Mouse (Mus musculus): ENCODE measurements around the gene Pou2f3. TPM values are rescaled to one million over a fixed set of nuclear protein-coding genes. Genes with fewer than 3 reads are reported as not detected.

The Pou2f3 gene
- polyA plus RNA-seq, 1 experiment from 2014 or later: not detected

GRCm38 (mm10) chr9:43229398-43229895 lies 19.3 kb upstream of the Pou2f3 start:
- H3K4me3 ChIP-seq: no peak overlapping the region
- H3K4me1 ChIP-seq: peaks cover 74% of the 10 kb centered on the region
- no peaks in the 10 kb centered on the region for H3K9me3 ChIP-seq
- H3K27me3 ChIP-seq (ENCODE audit: poor library complexity, severe bottlenecking): no peaks in the 10 kb centered on the region
- 0 out of 2 replicates have a peak overlapping the region, but pooled peaks have one; percentile 2 for H3K27ac ChIP-seq
- 91% methylated on average over 10 of the region's 10 CpGs for WGBS
- peaks cover 78% of the 10 kb centered on the region for H3K36me3 ChIP-seq (replicated peaks)
- DNase-seq (ENCODE audit: extremely low spot score, low spot score): no peak

GRCm38 (mm10) chr9:43228745-43229144 lies 18.6 kb upstream of the Pou2f3 start:
- no peaks in the 10 kb centered on the region for H3K9me3 ChIP-seq

GRCm38 (mm10) chr9:43227626-43228025 lies 17.5 kb upstream of the Pou2f3 start:
- WGBS: 94% methylated on average over 8 of the region's 8 CpGs
- peaks cover 78% of the 10 kb centered on the region for H3K36me3 ChIP-seq (replicated peaks)
- H3K4me1 ChIP-seq: peaks cover 59% of the 10 kb centered on the region
- no peak overlapping the region for H3K4me3 ChIP-seq
- DNase-seq (ENCODE audit: extremely low spot score, low spot score): no peak
- H3K27ac ChIP-seq: no peak overlapping the region
- H3K27me3 ChIP-seq (ENCODE audit: poor library complexity, severe bottlenecking): no peaks in the 10 kb centered on the region
- H3K9me3 ChIP-seq: no peaks in the 10 kb centered on the region

More at GRCm38 (mm10) chr9:43228745-43229144, 18.6 kb upstream of the Pou2f3 start:
- Histone ChIP-seq H3K27me3 (ENCODE audit: poor library complexity, severe bottlenecking) (no peaks in the 10 kb centered on the region), H3K36me3 (replicated peaks) (peaks cover 78% of the 10 kb centered on the region), H3K4me1 (peaks cover 69% of the 10 kb centered on the region), H3K4me3 (no peak overlapping the region), H3K27ac (no peak overlapping the region)
- no peak for DNase-seq (ENCODE audit: extremely low spot score, low spot score)
- WGBS: 87% methylated on average over 2 of the region's 2 CpGs

GRCm38 (mm10) chr9:43226573-43227160 lies 16.5 kb upstream of the Pou2f3 start:
- Histone ChIP-seq H3K27me3 (ENCODE audit: poor library complexity, severe bottlenecking) (no peaks in the 10 kb centered on the region), H3K27ac (0 out of 2 replicates have a peak overlapping the region, but pooled peaks have one; percentile 71), H3K4me3 (no peak overlapping the region), H3K4me1 (peaks cover 59% of the 10 kb centered on the region), H3K36me3 (replicated peaks) (peaks cover 81% of the 10 kb centered on the region), H3K9me3 (no peaks in the 10 kb centered on the region)
- 86% methylated on average over 9 of the region's 9 CpGs for WGBS
- no peak for DNase-seq (ENCODE audit: extremely low spot score, low spot score)

GRCm38 (mm10) chr9:43225481-43225880 lies 15.3 kb upstream of the Pou2f3 start:
- H3K27ac ChIP-seq: peak overlapping the region; percentile 71
- H3K36me3 ChIP-seq (replicated peaks): peaks cover 78% of the 10 kb centered on the region
- H3K27me3 ChIP-seq (ENCODE audit: poor library complexity, severe bottlenecking): no peaks in the 10 kb centered on the region
- H3K4me3 ChIP-seq: no peak overlapping the region
- no peaks in the 10 kb centered on the region for H3K9me3 ChIP-seq
- no peak for DNase-seq (ENCODE audit: extremely low spot score, low spot score)
- WGBS: 45% methylated on average over 2 of the region's 2 CpGs
- peaks cover 49% of the 10 kb centered on the region for H3K4me1 ChIP-seq

- Histone ChIP-seq H3K27ac (peak overlapping the region; percentile 71), H3K4me3 (no peak overlapping the region), H3K4me1 (peaks cover 43% of the 10 kb centered on the region), H3K9me3 (no peaks in the 10 kb centered on the region), H3K36me3 (replicated peaks) (peaks cover 73% of the 10 kb centered on the region), H3K27me3 (ENCODE audit: poor library complexity, severe bottlenecking) (no peaks in the 10 kb centered on the region)
- DNase-seq (ENCODE audit: extremely low spot score, low spot score): no peak
- 61% methylated on average over 11 of the region's 11 CpGs for WGBS
These were observed 14.7 kb upstream of the Pou2f3 start for GRCm38 (mm10) chr9:43224771-43225355.

GRCm38 (mm10) chr9:43222429-43222715 lies 12.2 kb upstream of the Pou2f3 start:
- H3K27ac ChIP-seq: peak overlapping the region; percentile 79
- WGBS: 36% methylated on average over 8 of the region's 8 CpGs
- no peaks in the 10 kb centered on the region for H3K27me3 ChIP-seq (ENCODE audit: poor library complexity, severe bottlenecking)
- peak; percentile 49 for DNase-seq (ENCODE audit: extremely low spot score, low spot score)
- H3K36me3 ChIP-seq (replicated peaks): peaks cover 61% of the 10 kb centered on the region
- H3K4me1 ChIP-seq: peaks cover 40% of the 10 kb centered on the region
- H3K9me3 ChIP-seq: no peaks in the 10 kb centered on the region
- no peak overlapping the region for H3K4me3 ChIP-seq

- H3K27me3 ChIP-seq (ENCODE audit: poor library complexity, severe bottlenecking): no peaks in the 10 kb centered on the region
- 30% methylated on average over 18 of the region's 18 CpGs for WGBS
- H3K4me1 ChIP-seq: peaks cover 38% of the 10 kb centered on the region
- H3K9me3 ChIP-seq: no peaks in the 10 kb centered on the region
- no peak overlapping the region for H3K4me3 ChIP-seq
- DNase-seq (ENCODE audit: extremely low spot score, low spot score): peak; percentile 90
- H3K27ac ChIP-seq: peak overlapping the region; percentile 79
- peaks cover 57% of the 10 kb centered on the region for H3K36me3 ChIP-seq (replicated peaks)
These were observed 11.7 kb upstream of the Pou2f3 start for GRCm38 (mm10) chr9:43221643-43222428.

GRCm38 (mm10) chr9:43210771-43211450 lies 742 bp upstream of the Pou2f3 start:
- Histone ChIP-seq H3K9me3 (no peaks in the 10 kb centered on the region), H3K27me3 (ENCODE audit: poor library complexity, severe bottlenecking) (peaks cover 53% of the 10 kb centered on the region), H3K27ac (peak overlapping the region; percentile 56; the same call in 1 of the 2 replicates), H3K4me1 (peaks cover 22% of the 10 kb centered on the region), H3K36me3 (replicated peaks) (no peaks in the 10 kb centered on the region), H3K4me3 (no peak overlapping the region)
- peak; percentile 58 for DNase-seq (ENCODE audit: extremely low spot score, low spot score)
- WGBS: 27% methylated on average over 11 of the region's 11 CpGs

- Histone ChIP-seq H3K27ac (peak overlapping the region; percentile 48; the same call in 1 of the 2 replicates), H3K27me3 (ENCODE audit: poor library complexity, severe bottlenecking) (peaks cover 91% of the 10 kb centered on the region), H3K36me3 (replicated peaks) (no peaks in the 10 kb centered on the region), H3K4me1 (peaks cover 30% of the 10 kb centered on the region), H3K4me3 (peak overlapping the region; percentile 51), H3K9me3 (no peaks in the 10 kb centered on the region)
- 2% methylated on average over 15 of the region's 15 CpGs for WGBS
- DNase-seq (ENCODE audit: extremely low spot score, low spot score): no peak
These were observed 4.2 kb downstream of the Pou2f3 start for GRCm38 (mm10) chr9:43206022-43206390.

GRCm38 (mm10) chr9:43205343-43206021 lies 4.7 kb downstream of the Pou2f3 start:
- Histone ChIP-seq H3K27me3 (ENCODE audit: poor library complexity, severe bottlenecking) (peaks cover 91% of the 10 kb centered on the region), H3K36me3 (replicated peaks) (no peaks in the 10 kb centered on the region), H3K27ac (peak overlapping the region; percentile 48; the same call in 1 of the 2 replicates), H3K4me3 (peak overlapping the region; percentile 51), H3K4me1 (peaks cover 28% of the 10 kb centered on the region), H3K9me3 (no peaks in the 10 kb centered on the region)
- WGBS: 2% methylated on average over 40 of the region's 41 CpGs
- DNase-seq (ENCODE audit: extremely low spot score, low spot score): no peak

GRCm38 (mm10) chr9:43200212-43200611 lies 10.0 kb downstream of the Pou2f3 start:
- Histone ChIP-seq H3K27me3 (ENCODE audit: poor library complexity, severe bottlenecking) (peaks cover 74% of the 10 kb centered on the region), H3K36me3 (replicated peaks) (no peaks in the 10 kb centered on the region), H3K9me3 (no peaks in the 10 kb centered on the region), H3K4me1 (peaks cover 17% of the 10 kb centered on the region), H3K4me3 (peak overlapping the region; percentile 26), H3K27ac (no peak overlapping the region)
- DNase-seq (ENCODE audit: extremely low spot score, low spot score): no peak
- WGBS: 4% methylated on average over 5 of the region's 5 CpGs
